Mouse (Mus musculus) kidney, adult 2 months (tissue): ENCODE measurements around the gene Phf20. TPM values are rescaled to one million over a fixed set of nuclear protein-coding genes. Genes with fewer than 3 reads are reported as not detected.

Experiments used
- DNase-seq: peaks from one replicate; pipeline ENCODE4 v3.0.0; 2021
- H3K27ac ChIP-seq: fragments of 200-500 bp; 2 replicates; pipeline ENCODE4 v1.5.1; 2012; ENCODE audit warnings: low read depth, low read length, control low read depth, inconsistent platforms; ENCODE audit not compliant: insufficient read depth
- H3K27me3 ChIP-seq: fragments of 200-500 bp; replicated peaks from 2 replicates; pipeline ENCODE4 v1.6.1; 2012; ENCODE audit warnings: mild to moderate bottlenecking, moderate library complexity, low read length, inconsistent platforms; ENCODE audit not compliant: control insufficient read depth, insufficient read depth
- H3K36me3 ChIP-seq: fragments of 200-500 bp; 2 replicates; pipeline ENCODE4 v1.6.1; 2012; ENCODE audit warnings: mild to moderate bottlenecking, moderate library complexity, low read length, inconsistent platforms; ENCODE audit not compliant: control insufficient read depth, insufficient read depth
- H3K4me1 ChIP-seq: fragments of 200-500 bp; 2 replicates; pipeline ENCODE4 v1.6.1; 2011; ENCODE audit warnings: low read length; ENCODE audit not compliant: control insufficient read depth, insufficient read depth
- H3K4me3 ChIP-seq: fragments of 200-500 bp; 2 replicates; pipeline ENCODE4 v1.5.1; 2011; ENCODE audit warnings: mild to moderate bottlenecking, low read depth, low read length, control low read depth; ENCODE audit not compliant: insufficient read depth
- CTCF ChIP-seq: fragments of 200-500 bp; conservative IDR thresholded peaks from 2 replicates; pipeline ENCODE4 v1.5.1; 2011; ENCODE audit warnings: low read depth, mild to moderate bottlenecking, control low read depth, low read length, moderate library complexity, mixed read lengths; ENCODE audit not compliant: insufficient read depth, insufficient read length
- POLR2A ChIP-seq: fragments of 200-500 bp; IDR thresholded peaks from one replicate; pipeline ENCODE4 v1.6.1; 2011; ENCODE audit warnings: low read depth, low read length, control low read depth
- WGBS: fragments of 180-500 bp; shearing (Covaris S2); methylation state at CpG from one replicate; pipeline ENCODE4 v1.1.7; 2018; 5-methylcytosine and 5-hydroxymethylcytosine counted together
- polyA plus RNA-seq: library from polyadenylated mRNA; depleted of rRNA; stranded (reverse); fragments of >200 nt; gene quantifications from 2 replicates; pipeline ENCODE4 v1.2.3, GENCODE M21; 2012

The Phf20 gene
- polyA plus RNA-seq, 1 experiment, result 14.6 TPM

DNA sequence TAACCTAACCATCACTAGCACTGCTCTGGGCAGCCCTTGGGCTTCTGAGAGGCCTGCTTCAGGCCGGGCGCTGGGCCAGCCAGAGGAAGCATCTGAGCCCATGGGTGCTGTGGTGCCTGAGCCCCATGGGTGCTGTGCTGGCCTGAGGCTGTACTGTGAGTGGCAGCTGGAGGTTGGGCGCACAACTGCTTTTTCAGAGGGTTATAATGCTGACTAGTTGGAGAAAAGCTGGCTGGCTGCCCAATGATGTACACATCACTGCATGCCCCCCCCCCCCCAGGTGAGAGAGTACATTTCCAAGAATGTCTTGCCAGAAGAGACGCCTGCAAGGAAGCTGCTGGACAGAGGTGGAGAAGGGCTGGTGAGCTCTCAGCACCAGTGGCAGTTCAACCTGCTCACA lies 108.1 kb downstream of the Phf20 start:
- TF ChIP-seq CTCF, result no peak
- TF ChIP-seq POLR2A, result no peak
- peaks cover 2% of the 10 kb centered on the region; the same call in 1 of the 2 replicates for H3K36me3 ChIP-seq

GRCm38 (mm10) chr2:156305818-156306217 lies 109.6 kb downstream of the Phf20 start:
- H3K27ac ChIP-seq, result no peak overlapping the region
- H3K27me3 ChIP-seq, result no peaks in the 10 kb centered on the region
- DNase-seq, result peak; percentile 18
- no peak overlapping the region for H3K4me3 ChIP-seq
- 89% methylated on average over 2 of the region's 2 CpGs for WGBS
- TF ChIP-seq POLR2A (no peak), CTCF (peak; percentile 38; the same call in 1 of the 2 replicates)
- peaks cover 2% of the 10 kb centered on the region; the same call in 1 of the 2 replicates for H3K36me3 ChIP-seq
- H3K4me1 ChIP-seq, result peaks cover 3% of the 10 kb centered on the region; the same call in 1 of the 2 replicates

More for the DNA sequence above, 108.1 kb downstream of the Phf20 start:
- Histone ChIP-seq H3K4me1 (no peaks in the 10 kb centered on the region), H3K27me3 (no peaks in the 10 kb centered on the region), H3K4me3 (no peak overlapping the region), H3K27ac (no peak overlapping the region)
- 81% methylated on average over 4 of the region's 4 CpGs for WGBS
- DNase-seq, result peak; percentile 53

DNA sequence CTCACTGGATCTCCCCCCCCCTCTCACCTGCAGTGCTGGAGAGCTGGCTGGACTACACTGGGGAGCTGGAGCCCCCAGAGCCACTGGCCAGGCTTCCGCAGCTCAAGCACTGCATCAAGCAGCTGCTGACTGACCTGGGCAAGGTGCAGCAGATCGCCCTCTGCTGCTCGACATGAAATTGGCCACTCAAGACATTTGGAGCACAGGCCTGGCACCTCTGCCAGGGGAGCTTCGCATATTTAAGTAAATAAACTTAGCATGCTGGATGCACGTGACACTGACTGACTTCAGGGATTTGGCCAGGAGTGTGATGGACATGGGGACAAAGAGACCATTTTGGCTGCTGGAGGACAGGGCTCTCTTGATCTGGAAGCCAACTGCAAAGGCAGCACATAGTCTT lies 111.0 kb downstream of the Phf20 start:
- WGBS, result 40% methylated on average over 5 of the region's 5 CpGs
- Histone ChIP-seq H3K4me1 (peaks cover 7% of the 10 kb centered on the region; the same call in 1 of the 2 replicates), H3K27ac (no peak overlapping the region), H3K36me3 (peaks cover 2% of the 10 kb centered on the region; the same call in 1 of the 2 replicates), H3K27me3 (no peaks in the 10 kb centered on the region), H3K4me3 (no peak overlapping the region)
- peak; percentile 68 for TF ChIP-seq CTCF
- no peak for TF ChIP-seq POLR2A
- peak; percentile 70 for DNase-seq

DNA sequence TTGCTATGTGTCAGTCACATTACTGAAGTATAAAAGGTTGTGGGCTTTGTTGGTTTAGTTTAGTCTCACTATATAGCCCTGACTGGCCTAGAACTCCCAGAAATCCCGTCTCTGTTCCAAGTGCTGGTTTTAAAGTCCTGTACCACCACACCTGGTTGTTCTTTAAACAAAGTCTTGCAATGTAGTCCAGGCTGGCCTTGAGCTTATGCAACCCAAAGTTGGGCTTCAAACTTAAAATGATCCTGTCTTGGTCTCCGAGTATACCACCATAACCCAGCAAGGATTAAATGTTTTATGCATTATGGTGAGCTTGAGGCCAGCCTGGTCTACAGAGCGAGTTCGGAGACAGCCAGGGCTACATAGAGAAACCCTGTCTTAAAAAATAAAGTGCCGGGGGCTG lies 113.7 kb downstream of the Phf20 start:
- TF ChIP-seq POLR2A, result no peak
- no peak for TF ChIP-seq CTCF
- Histone ChIP-seq H3K4me3 (no peak overlapping the region), H3K27ac (no peak overlapping the region), H3K4me1 (peaks cover 9% of the 10 kb centered on the region; the same call in 1 of the 2 replicates), H3K27me3 (no peaks in the 10 kb centered on the region), H3K36me3 (no peaks in the 10 kb centered on the region; the same call in 1 of the 2 replicates)
- WGBS, result 94% methylated on average over 5 of the region's 5 CpGs
- DNase-seq, result no peak

GRCm38 (mm10) chr2:156310455-156310854 lies 114.2 kb downstream of the Phf20 start:
- Histone ChIP-seq H3K4me1 (peaks cover 9% of the 10 kb centered on the region; the same call in 1 of the 2 replicates), H3K27ac (no peak overlapping the region), H3K36me3 (no peaks in the 10 kb centered on the region; the same call in 1 of the 2 replicates), H3K4me3 (no peak overlapping the region), H3K27me3 (no peaks in the 10 kb centered on the region)
- no peak for DNase-seq
- 91% methylated on average over 5 of the region's 5 CpGs for WGBS
- TF ChIP-seq CTCF, result no peak
- no peak for TF ChIP-seq POLR2A

- H3K36me3 ChIP-seq, result no peaks in the 10 kb centered on the region; the same call in 1 of the 2 replicates
- WGBS, result 87% methylated on average over 5 of the region's 5 CpGs
- peaks cover 9% of the 10 kb centered on the region; the same call in 1 of the 2 replicates for H3K4me1 ChIP-seq
- TF ChIP-seq POLR2A (no peak), CTCF (no peak)
- H3K27ac ChIP-seq, result peak overlapping the region; percentile 95; the same call in 1 of the 2 replicates
- no peak overlapping the region for H3K4me3 ChIP-seq
- no peak for DNase-seq
- no peaks in the 10 kb centered on the region for H3K27me3 ChIP-seq
Observed at GRCm38 (mm10) chr2:156310945-156311344, 114.7 kb downstream of the Phf20 start.

DNA sequence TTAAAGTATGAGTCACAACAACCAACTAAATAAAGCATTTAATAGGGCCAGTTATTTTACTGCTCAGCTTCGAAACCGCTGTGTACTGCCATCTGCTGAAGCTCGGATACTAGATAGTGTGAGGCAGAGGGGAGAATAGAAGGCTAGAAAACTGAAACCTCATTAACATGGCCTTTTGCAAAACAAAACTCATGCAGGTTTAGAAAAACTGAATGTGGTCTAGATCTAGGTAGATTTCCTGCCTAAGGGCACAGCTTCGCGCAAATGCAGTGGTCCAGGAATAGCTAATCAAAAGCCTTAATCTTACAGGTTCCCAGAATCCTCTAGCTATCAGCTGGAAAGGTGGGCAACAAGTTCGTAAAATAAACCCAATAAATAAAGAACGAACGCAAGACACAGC lies 115.2 kb downstream of the Phf20 start:
- Histone ChIP-seq H3K4me3 (peak overlapping the region; percentile 65), H3K27ac (peak overlapping the region; percentile 95), H3K4me1 (peaks cover 9% of the 10 kb centered on the region; the same call in 1 of the 2 replicates), H3K27me3 (no peaks in the 10 kb centered on the region), H3K36me3 (no peaks in the 10 kb centered on the region; the same call in 1 of the 2 replicates)
- peak; percentile 15 for DNase-seq
- WGBS, result 9% methylated on average over 8 of the region's 8 CpGs
- TF ChIP-seq POLR2A, result no peak
- TF ChIP-seq CTCF, result no peak
